Mouse (Mus musculus) liver, adult 10 weeks (tissue): ENCODE results near the gene Cmtm2a. TPM values are rescaled to one million over a fixed set of nuclear protein-coding genes. Genes with fewer than 3 reads are reported as not detected.

Source experiments
- polyA plus RNA-seq: library from polyadenylated mRNA; stranded (reverse); fragments of 350-450 nt; fragmentation: Illumina TruSeq; extraction: RNeasy Lipid Tissue Mini Kit (QIAGEN cat#74804); gene quantifications from one replicate; pipeline ENCODE4 v1.2.3, GENCODE M21; 2014; ENCODE audit warnings: low read depth, low replicate concordance

The Cmtm2a gene
- 0.37 TPM for polyA plus RNA-seq

DNA sequence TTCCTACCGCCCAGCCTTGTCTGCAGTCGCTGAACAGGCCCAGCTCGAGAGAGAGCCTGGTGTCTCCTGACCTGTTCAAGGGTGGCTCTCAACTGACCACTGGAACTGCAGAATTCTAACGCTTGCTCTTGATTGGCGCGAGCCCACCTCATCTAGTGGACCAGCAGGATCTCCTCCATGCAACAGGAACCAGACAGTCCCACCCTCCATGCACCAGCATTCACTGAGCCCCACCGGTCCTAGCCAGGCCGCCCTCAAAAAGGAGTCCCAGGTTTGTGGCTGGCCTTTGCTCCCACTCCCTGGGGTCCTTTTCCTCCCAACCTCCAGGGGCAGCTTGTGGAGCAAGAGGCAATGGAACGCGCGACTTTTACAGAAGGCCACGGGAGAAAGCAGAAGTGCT is at the start of gene Cmtm2a:
Gene Cmtm2a, minus strand, starts transcription at position 101 of the 400 bp plus-strand sequence.

DNA sequence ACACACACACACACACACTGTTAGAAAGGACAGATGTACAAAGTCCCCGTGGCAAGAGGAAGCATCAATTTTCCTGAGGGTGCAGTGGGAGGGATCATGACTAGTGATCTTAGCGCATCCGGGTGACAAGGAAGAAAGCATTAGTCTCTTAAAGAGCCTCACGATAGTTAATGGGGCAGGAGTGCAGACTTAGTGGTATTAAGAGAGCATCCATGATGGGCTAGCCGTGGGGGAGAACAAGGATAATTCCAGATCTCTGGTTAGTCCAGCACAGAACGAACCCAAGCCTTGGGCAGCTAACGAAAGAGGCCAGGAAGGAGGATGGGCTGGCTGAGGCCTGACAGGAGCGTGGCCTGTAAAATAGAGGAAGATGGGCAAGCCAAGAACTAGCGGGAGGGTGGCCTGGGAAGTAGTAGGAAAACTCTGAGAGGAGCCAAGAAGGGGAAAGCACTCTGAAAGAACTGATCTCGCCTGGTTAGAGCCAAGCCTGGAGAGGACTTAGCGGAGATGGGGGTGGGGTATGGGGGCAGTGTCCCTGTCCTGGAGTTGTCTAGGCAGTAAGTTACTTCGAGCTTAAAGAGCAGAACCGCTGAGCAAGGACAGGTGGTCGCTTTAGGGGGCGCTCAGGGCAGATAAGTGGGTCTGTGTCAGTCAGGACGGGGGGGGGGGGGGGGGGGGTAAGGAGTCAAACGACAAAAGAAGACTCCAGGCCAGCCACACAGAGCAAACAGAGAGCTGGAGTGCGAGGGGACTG is 46.4 kb upstream of the Cmtm2a start, which contains the start of gene Cmtm3:
Gene Cmtm3, plus strand, starts transcription at position 182 of the 754 bp plus-strand sequence.

DNA sequence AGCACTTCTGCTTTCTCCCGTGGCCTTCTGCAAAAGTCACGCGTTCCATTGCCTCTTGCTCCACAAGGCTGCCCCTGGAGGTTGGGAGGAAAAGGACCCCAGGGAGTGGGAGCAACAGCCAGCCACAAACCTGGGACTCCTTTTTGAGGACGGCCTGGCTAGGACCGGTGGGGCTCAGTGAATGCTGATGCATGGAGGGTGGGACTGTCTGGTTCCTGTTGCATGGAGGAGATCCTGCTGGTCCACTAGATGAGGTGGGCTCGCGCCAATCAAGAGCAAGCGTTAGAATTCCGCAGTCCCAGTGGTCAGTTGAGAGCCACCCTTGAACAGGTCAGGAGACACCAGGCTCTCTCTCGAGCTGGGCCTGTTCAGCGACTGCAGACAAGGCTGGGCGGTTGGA is 28.9 kb upstream of the Cmtm2a start, which contains the start of gene Cmtm2b:
Gene Cmtm2b, plus strand, starts transcription at position 301 of the 400 bp plus-strand sequence.

DNA sequence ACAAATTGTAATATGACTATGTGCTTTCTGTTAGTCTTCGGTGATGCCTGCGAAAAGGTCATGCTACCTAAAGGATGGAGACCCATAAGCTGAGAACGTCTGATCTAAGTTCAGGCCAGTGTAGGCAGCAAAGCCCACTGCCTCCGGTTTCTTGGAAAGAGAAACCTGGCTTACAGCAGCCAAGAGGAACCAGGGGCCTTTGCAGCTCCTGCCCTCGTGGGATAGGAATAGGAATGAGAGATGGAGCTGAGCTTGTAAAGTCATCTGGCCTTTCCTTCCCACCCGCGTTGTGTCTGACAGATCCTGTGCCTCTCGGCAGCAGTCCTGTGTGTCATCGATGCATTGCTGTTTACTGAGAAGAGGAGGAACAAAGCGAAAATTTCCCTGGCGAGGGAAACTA is 28.3 kb upstream of the Cmtm2a start, which contains the start of gene Gm11020:
Gene Gm11020, plus strand, starts transcription at position 301 of the 400 bp plus-strand sequence.

DNA sequence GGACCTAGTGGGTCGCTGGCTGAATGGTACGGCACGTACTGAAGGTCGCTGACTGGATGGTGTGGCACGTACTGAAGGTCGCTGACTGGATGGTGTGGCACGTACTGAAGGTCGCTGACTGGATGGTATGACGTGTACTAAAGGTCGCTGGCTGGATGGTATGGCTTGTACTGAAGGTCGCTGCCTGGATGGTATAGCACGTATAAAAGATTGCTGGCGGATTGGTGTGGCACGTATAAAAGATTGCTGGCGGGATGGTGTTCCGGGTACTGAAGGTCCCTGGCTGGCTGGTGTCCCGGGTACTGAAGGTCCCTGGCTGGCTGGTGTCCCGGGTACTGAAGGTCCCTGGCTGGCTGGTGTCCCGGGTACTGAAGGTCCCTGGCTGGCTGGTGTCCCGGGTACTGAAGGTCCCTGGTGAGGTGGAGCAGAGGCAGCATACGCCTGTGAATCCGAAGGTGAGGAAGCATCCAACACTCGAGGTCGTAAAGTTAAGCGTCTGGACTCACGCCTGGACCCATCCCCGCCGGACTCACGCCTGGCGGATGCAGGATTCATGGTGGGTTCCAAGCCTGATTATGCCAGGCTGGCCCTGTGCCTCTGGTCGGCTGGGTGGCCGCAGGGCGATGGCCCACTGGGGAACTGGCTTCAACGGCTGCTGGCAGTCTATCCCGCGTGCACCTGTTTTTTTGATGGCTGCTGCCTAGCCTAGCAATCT is 16.6 kb upstream of the Cmtm2a start, which contains the start of the genes Gm45711 and Cmtm1:
Gene Gm45711, minus strand, starts transcription at position 641 of the 715 bp plus-strand sequence.
Gene Cmtm1, minus strand, starts transcription at position 705 of the 715 bp plus-strand sequence.

DNA sequence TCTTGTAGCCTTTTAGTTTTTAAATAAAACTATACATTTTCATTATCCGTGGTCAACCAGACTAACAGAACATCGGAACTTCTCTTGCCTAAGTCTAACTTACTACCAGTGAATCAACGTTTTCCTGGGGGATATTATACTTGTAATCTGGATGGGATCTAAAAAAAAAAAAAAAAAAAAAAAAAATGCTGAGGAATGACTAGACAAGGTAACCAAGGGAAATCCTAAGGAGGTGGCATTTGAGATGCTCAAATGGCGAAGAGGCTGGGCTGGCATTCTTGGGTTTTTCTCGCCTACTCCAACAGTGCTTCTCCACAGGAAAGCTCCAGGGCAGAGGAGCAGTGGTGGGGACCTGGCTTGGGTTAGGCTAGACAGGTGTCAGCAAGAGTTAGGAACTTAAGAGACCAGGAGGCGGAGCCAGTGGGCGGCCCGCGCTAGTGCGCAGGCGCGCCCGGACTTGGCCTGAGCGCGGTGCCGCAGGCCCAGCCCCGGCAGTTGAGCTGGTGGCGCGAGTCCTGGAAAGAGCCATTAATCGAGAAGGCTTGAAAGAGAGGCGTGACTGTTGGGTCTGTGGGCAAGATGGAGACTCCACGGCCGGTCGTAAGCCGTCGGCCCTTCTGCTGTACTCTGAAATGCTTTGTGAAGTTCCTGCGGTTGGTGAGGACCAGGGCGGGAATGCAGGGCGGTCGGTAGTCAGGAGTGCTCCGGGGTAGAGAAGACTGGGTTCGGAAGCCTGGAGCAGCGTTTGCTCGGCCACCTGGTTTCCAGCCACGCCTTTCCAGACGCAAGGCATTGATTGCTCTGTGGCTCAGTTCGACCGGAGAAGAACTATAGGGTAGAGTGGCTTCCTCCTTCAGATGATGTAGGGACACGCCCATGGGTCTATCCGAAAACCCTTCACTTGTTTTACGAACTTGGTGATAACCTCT is 42.3 kb downstream of the Cmtm2a start, which contains the start of gene Cklf:
Gene Cklf, plus strand, starts transcription at position 423 of the 929 bp plus-strand sequence.

DNA sequence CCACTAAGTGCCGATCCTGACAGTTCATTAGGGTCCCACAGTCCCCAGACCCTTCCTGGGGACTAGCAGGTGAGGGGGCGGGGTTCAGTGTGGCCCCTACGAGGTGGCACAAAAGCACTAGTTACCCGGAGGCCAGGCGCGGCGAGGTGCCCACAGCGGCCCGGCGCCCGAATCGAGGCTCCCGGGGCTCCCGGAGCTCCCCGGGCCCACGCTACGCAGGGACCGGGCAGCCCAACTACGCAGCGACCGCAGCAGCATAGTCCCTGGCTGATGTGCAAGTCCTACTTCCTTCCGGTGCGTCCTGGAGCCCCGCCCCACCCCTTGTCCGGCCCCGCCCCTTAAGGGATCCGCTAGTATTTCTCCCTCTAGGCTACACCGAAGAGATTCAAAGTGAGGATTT is 44.7 kb downstream of the Cmtm2a start, which contains the start of gene Tk2:
Gene Tk2, minus strand, starts transcription at position 283 of the 400 bp plus-strand sequence.

Other genes starting within 250 kb of the Cmtm2a start
- gene Cdh5, start 191.6 kb downstream of the Cmtm2a start, polyA plus RNA-seq: 5.9 TPM
- gene Bean1, start 122.7 kb downstream of the Cmtm2a start, polyA plus RNA-seq: not detected
- gene Tk2, start 44.6 kb downstream of the Cmtm2a start, polyA plus RNA-seq: 12.0 TPM
- gene Cklf, start 42.3 kb downstream of the Cmtm2a start, polyA plus RNA-seq: 4.8 TPM
- not detected for gene Gm45711, start 16.9 kb upstream of the Cmtm2a start, polyA plus RNA-seq
- not detected for gene Cmtm1, start 17.0 kb upstream of the Cmtm2a start, polyA plus RNA-seq
- gene Gm11020, start 28.4 kb upstream of the Cmtm2a start, polyA plus RNA-seq: not detected
- gene Cmtm2b, start 29.0 kb upstream of the Cmtm2a start, polyA plus RNA-seq: not detected
- gene Cmtm3, start 46.2 kb upstream of the Cmtm2a start, polyA plus RNA-seq: 5.1 TPM
- gene Cmtm4, start 102.6 kb upstream of the Cmtm2a start, polyA plus RNA-seq: 16.3 TPM
- 17.5 TPM for gene Dync1li2, start 149.9 kb upstream of the Cmtm2a start, polyA plus RNA-seq
- not detected for gene Terb1, start 216.7 kb upstream of the Cmtm2a start, polyA plus RNA-seq
- gene Nae1, start 241.5 kb upstream of the Cmtm2a start, polyA plus RNA-seq: 122 TPM
- 0.69 TPM for gene Car7, start 241.5 kb upstream of the Cmtm2a start, polyA plus RNA-seq